Mouse (Mus musculus) kidney, postnatal 25 days (tissue): Measurements from ENCODE around the gene Nos3.
A peak's percentile ranks its signal among the peaks of the same experiment; 100 is the strongest.

Experiments
- DNase-seq, 2 experiments: peaks; one replicate each; pipeline ENCODE4 v3.0.0; 2021; ENCODE audit warnings: mixed read lengths in 2 of 2

The Nos3 gene

GRCm38 (mm10) chr5:24400362-24400761 is 35.8 kb downstream of the Nos3 start:
- no peak for DNase-seq

GRCm38 (mm10) chr5:24400911-24401605 is 36.4 kb downstream of the Nos3 start:
- DNase-seq: no peak

GRCm38 (mm10) chr5:24401969-24402368 is 37.4 kb downstream of the Nos3 start:
- no peak for DNase-seq

GRCm38 (mm10) chr5:24404594-24405360 is 40.2 kb downstream of the Nos3 start:
- DNase-seq: no peak

- DNase-seq: no peak
These were observed 40.8 kb downstream of the Nos3 start for GRCm38 (mm10) chr5:24405389-24405876.

- DNase-seq: peak; percentile 27 to 58
These were observed 44.0 kb downstream of the Nos3 start for GRCm38 (mm10) chr5:24408651-24409050.

GRCm38 (mm10) chr5:24409466-24409865 is 44.9 kb downstream of the Nos3 start:
- DNase-seq: no peak

- DNase-seq: no peak
These were observed 47.5 kb downstream of the Nos3 start for GRCm38 (mm10) chr5:24412063-24412462.

GRCm38 (mm10) chr5:24413042-24413693 is 48.6 kb downstream of the Nos3 start, which contains the start of gene Asic3:
Gene Asic3, plus strand, starts transcription at chr5:24413392.
- DNase-seq: peak in 1 of 2 experiments; percentile 54

- DNase-seq: peak in 1 of 2 experiments; percentile 54
These were observed 49.3 kb downstream of the Nos3 start for GRCm38 (mm10) chr5:24413938-24414337.

GRCm38 (mm10) chr5:24416222-24416736 is 51.7 kb downstream of the Nos3 start:
- peak; percentile 69 to 79 for DNase-seq

GRCm38 (mm10) chr5:24417587-24417986 is 53.0 kb downstream of the Nos3 start:
- no peak for DNase-seq

- DNase-seq: no peak
These were observed 55.8 kb downstream of the Nos3 start for GRCm38 (mm10) chr5:24420381-24420780.

- DNase-seq: peak; percentile 99
These were observed 58.8 kb downstream of the Nos3 start, which contains the start of the genes Cdk5 and Slc4a2 for GRCm38 (mm10) chr5:24423129-24424003. Gene Cdk5, minus strand, starts transcription at chr5:24423530. Gene Slc4a2, plus strand, starts transcription at chr5:24423837.

GRCm38 (mm10) chr5:24424004-24424781 is 59.6 kb downstream of the Nos3 start:
- DNase-seq: no peak

GRCm38 (mm10) chr5:24424861-24425411 is 60.3 kb downstream of the Nos3 start:
- peak; percentile 85 to 95 for DNase-seq

GRCm38 (mm10) chr5:24425421-24426036 is 60.9 kb downstream of the Nos3 start:
- DNase-seq: peak; percentile 58 to 79

GRCm38 (mm10) chr5:24426037-24426432 is 61.4 kb downstream of the Nos3 start:
- peak in 1 of 2 experiments; percentile 59 for DNase-seq

- no peak for DNase-seq
These were observed 62.1 kb downstream of the Nos3 start for GRCm38 (mm10) chr5:24426556-24427284.

GRCm38 (mm10) chr5:24427285-24427633 is 62.6 kb downstream of the Nos3 start:
- DNase-seq: no peak
